Mouse (Mus musculus) Patski (cell line): ENCODE measurements around the gene Mecom. TPM values are rescaled to one million over a fixed set of nuclear protein-coding genes. Genes with fewer than 3 reads are reported as not detected.

Source experiments
- ATAC-seq: fragments of 100-300 bp; one replicate; pipeline ENCODE4 v1.8.0; 2021
- CTCF ChIA-PET: fragments of 350-600 bp; sonication (Branson Sonifier 250); formaldehyde crosslinking; loops from one replicate; lab custom pipeline; 2022; ENCODE audit warnings: inconsistent platforms; lab: Charles Lee
- POLR2A ChIA-PET: fragments of 350-600 bp; sonication (Branson Sonifier 250); formaldehyde crosslinking; loops from one replicate; lab custom pipeline; 2022; ENCODE audit warnings: antibody characterized with exemption, inconsistent platforms; lab: Charles Lee
- DNase-seq: peaks from one replicate; pipeline ENCODE4 v3.0.0-alpha.2; 2011; ENCODE audit warnings: low read depth, low spot score
- H3K27me3 ChIP-seq: fragments of 371-371 bp; one replicate; pipeline ENCODE4 v1.5.1; 2021
- CTCF ChIP-seq: fragments of 100-300 bp; IDR thresholded peaks from one replicate; pipeline ENCODE4 v1.5.1; 2021
- in situ Hi-C: fragments of 300-500 bp; cut with MboI; formaldehyde crosslinking; loops from 3 replicates; pipeline ENCODE4 v1.11.1; 2018; ENCODE audit warnings: low pct_unique_long_range_greater_than_20kb, mixed read lengths
- polyA plus RNA-seq: library from polyadenylated mRNA; unstranded; gene quantifications from one replicate; pipeline ENCODE4 v1.2.3, GENCODE M21; 2021

The Mecom gene
- polyA plus RNA-seq, 1 experiment from 2014 or later: 18.4 TPM

DNA sequence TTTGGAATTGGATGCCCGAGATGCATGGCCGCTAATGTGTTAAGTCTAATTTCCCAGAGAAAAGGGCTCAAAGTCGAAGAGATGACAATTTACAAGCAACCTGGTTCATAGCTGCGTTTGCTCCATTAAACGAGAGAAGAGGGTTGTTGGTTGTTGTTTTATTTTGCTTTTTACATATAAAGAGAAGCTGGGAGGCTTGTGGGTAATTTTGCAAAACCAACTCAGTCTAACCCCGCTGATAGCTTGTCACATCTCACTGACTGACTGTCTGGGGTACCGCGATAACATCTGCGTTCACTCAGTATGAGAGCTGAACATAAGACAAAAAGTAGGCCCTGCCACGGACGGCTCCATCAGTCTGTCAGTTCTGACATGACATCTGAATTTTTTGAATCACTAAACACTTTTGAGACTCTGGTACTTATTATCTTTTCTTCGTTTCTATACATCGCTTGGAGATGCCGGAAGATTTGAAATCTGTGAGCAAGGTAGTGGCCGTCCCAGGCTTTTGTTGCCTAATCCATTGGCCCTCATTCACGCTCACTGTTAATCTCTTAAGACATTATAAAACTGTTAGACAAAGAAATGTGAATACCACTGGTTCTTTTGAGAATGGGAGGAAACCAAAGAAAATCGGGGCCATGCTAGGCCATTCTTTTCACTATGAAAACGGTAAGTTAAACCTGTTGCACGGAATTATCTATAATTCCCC lies 327.0 kb downstream of the Mecom start:
- in situ Hi-C loops: no loop called here
- peaks cover 39% of the 10 kb centered on the region for H3K27me3 ChIP-seq
- no peak for TF ChIP-seq CTCF
- DNase-seq (no peak), ATAC-seq (no peak)
- ChIA-PET CTCF (interaction anchor here (1.0 kb wide), 1 partner anchor 15 kb away, joined by 3 read pairs; no protein-coding TSS in a partner anchor), POLR2A (no interaction called here)

DNA sequence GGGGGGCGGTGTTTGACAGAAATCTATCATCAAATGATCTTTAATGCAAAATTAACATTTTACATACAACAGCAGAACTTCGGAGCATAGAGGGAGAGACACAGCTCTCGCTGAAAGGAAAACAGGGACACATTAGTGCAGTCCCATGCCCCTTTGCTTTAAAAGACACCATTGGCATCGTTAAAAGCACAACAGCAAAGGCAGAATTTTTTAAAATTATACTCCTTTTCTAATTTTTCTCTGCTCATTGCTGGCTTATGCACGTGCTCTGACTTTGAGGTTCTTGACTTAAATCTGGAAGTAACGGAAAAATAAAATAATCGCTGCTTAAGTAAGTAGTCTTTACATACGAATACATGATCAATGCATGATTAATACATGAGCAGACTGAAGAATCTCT lies 327.9 kb downstream of the Mecom start:
- TF ChIP-seq CTCF: no peak
- in situ Hi-C loops: no loop called here
- ATAC-seq (no peak), DNase-seq (no peak)
- ChIA-PET CTCF (no interaction called here), POLR2A (interaction anchor here (0.6 kb wide), 3 partner anchors 33 to 348 kb away, joined by 3 to 6 read pairs (median 3); no protein-coding TSS in a partner anchor)
- peaks cover 39% of the 10 kb centered on the region for H3K27me3 ChIP-seq

DNA sequence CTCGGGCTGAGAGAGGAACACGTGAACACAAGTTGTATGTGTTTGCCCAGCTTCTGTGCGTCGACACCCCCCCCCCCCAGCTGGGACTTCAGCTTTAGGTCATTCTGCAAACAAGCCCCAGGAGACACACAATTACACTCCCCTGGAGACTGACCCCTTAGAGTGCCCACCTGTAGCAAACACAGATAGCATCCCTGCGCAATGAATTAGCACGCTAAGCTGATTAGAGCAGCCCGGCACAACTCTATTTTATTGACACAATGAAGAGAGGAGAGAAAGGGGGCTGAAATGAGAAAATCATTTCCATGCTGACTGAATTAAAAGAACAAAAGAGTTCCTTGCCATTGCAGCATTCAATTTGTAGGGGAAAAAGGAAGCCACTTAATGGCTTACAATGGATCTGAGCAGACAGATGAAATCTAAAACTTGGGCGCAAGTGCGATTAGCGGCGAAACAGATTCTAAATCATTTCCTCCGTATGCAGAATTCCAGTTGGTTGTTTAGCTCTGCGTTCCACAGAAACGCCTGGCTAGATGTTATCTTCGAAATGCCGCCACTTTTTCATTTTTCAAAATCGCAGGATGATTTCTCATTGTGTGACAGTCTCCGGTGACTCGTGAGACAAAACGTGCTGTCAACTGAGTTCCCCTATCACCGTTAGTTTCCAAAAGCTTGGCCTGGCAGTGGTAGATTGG lies 328.5 kb downstream of the Mecom start:
- CTCF ChIA-PET: interaction anchor here (1.2 kb wide), 1 partner anchor 14 kb away, joined by 3 read pairs; no protein-coding TSS in a partner anchor
- in situ Hi-C loops: no loop called here
- POLR2A ChIA-PET: interaction anchor here (0.6 kb wide), 1 partner anchor 104 kb away, joined by 3 read pairs; no protein-coding TSS in a partner anchor
- no peak for DNase-seq
- no peak for TF ChIP-seq CTCF
- peaks cover 42% of the 10 kb centered on the region for H3K27me3 ChIP-seq
- ATAC-seq: no peak

DNA sequence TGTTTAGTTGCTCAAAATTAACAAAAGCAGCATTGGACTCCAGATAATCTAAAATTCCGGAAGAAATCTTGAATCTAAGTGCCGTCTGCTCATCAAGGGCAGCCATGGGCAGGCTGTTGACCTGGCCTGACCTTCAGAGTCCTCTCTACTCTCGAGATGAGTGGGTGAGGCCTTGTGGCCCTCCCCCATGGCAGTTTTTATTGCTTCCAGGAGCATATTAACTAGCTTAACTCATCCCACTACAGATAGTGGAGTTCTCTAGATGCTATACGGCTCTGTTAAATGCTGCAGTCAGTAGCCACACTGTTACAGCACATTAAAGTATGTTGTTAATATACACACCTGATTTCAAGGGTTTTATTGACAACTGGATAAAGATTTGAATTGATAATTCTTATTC lies 333.2 kb downstream of the Mecom start:
- DNase-seq (no peak), ATAC-seq (no peak)
- peaks cover 22% of the 10 kb centered on the region for H3K27me3 ChIP-seq
- ChIA-PET CTCF (no interaction called here), POLR2A (no interaction called here)
- TF ChIP-seq CTCF: no peak
- in situ Hi-C loops: no loop called here

DNA sequence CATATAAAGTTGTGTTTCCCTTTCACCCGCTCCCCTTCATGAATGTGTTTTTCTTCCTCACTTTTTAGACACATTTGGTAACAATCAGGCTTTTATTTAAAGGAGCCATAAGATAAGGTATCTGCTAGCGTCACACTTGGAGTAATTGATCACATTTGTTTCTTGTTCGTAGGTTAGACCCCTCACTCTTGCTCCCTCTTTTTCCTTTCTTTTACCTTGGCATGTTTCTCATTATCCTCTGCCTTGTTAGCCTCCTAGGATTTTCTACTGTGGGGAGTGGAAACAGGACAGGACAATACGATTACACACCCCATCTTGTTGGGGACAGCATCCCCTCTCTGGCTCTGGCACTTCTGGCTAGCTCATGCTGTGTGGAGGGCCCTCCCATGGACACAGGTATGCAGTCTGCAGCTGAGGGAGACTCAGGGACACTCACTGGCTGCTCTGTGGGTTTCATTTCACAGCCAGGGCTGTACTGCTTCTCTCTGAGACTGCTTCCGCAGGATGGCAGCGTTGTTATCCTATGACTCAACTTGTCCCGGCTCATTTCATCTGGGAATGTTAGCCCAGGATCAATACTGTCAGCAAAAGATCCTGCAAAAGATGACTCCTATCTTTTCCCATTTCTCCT lies 334.2 kb downstream of the Mecom start:
- no peak for DNase-seq

DNA sequence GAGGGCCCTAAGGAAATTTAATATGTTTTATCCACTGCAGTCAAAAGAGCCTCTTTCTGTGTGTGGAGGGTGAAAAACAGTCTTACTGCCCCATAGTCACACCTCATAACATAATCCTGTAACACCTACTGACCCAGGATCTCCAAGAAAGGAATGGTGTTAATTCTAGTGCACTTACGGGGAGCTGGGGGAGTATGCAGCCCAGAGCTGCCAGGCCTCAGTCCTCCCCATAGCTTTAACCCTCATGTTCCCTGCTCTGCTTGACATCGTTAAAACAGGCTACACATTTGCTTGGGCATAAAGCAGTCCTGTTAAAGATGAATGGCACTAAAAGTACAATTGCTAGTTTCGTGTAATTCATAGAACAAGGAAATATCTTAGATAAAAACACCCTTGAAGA lies 335.0 kb downstream of the Mecom start:
- ATAC-seq (no peak), DNase-seq (no peak)
- peaks cover 17% of the 10 kb centered on the region for H3K27me3 ChIP-seq
- ChIA-PET POLR2A (interaction anchor here (0.7 kb wide), 1 partner anchor 331 kb away, joined by 4 read pairs; no protein-coding TSS in a partner anchor), CTCF (interaction anchor here (0.7 to 1.0 kb wide), 2 partner anchors 20 to 31 kb away, joined by 3 to 4 read pairs; no protein-coding TSS in a partner anchor)
- in situ Hi-C loops: no loop called here
- TF ChIP-seq CTCF: no peak

More for the DNA sequence above, 334.2 kb downstream of the Mecom start:
- CTCF ChIA-PET: no interaction called here
- in situ Hi-C loops: no loop called here
- H3K27me3 ChIP-seq: peaks cover 20% of the 10 kb centered on the region
- peak; percentile 74 for ATAC-seq
- TF ChIP-seq CTCF: no peak
- POLR2A ChIA-PET: no interaction called here

DNA sequence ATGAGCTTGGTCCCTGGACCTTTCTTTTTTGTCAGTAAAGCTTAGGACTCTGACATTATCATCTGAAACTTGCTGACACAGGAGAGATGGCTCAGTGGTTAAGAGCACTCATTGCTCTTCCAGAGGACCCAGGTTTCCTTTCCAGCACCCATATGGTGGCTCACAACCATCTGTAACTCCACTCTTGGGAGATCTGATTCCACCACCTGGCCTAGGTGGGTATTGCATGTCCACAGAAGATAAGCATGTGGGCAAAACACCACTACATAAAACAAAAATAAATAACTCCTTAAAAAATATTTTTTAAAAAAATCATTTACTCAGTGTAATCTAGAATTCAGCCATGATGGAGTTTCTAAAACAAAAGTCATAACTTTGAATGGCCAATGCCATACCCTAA lies 338.7 kb downstream of the Mecom start:
- TF ChIP-seq CTCF: peak; percentile 63
- ATAC-seq: no peak
- peaks cover 18% of the 10 kb centered on the region for H3K27me3 ChIP-seq
- CTCF ChIA-PET: interaction anchor here (0.9 to 1.5 kb wide), 2 partner anchors 194 to 341 kb away, joined by 3 to 4 read pairs; no protein-coding TSS in a partner anchor
- DNase-seq: no peak
- in situ Hi-C loops: no loop called here
- POLR2A ChIA-PET: interaction anchor here (0.6 kb wide), 1 partner anchor 194 kb away, joined by 4 read pairs; no protein-coding TSS in a partner anchor

DNA sequence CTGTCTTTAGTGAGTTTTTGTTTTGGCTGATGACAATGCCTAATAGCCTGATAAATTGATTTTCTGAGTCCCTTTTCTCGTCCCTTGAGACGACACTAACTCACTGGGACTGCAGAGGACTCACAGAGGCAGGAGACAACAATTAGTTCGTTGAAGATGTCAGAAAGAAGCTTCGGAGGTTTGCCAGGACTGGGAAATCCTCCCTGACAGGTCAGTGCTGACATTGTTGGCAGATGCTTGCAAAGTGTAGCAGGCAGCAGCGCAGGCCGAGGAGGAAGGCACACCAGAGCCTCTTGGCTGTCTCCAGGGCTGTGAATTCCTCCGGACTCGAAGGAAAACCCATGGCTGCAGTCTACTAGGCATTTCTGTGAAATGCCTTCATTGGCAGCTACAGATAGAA lies 339.9 kb downstream of the Mecom start:
- TF ChIP-seq CTCF: no peak
- in situ Hi-C loops: no loop called here
- no peak for DNase-seq
- CTCF ChIA-PET: interaction anchor here (1.5 kb wide), 1 partner anchor 342 kb away, joined by 3 read pairs; no protein-coding TSS in a partner anchor
- ATAC-seq: no peak
- peaks cover 18% of the 10 kb centered on the region for H3K27me3 ChIP-seq
- POLR2A ChIA-PET: no interaction called here

DNA sequence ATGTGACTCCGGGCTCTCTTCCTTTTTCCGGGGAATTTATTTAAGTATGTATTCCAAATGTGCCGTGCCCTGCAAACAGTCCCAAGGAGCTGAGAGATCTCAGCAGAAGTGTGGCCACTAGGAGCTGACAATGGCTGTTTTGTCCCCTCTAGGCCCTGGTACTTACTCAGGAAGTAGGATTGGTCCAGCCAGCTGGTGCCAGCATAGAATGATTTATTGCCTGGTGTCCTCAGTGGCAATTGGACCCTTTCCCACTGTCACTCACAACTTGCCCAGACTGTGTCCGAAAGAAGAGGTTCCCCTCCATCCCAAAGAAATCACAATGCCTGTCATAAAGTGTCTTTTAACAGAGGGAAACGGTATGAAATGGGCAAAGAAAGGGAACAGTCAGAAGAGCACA lies 340.4 kb downstream of the Mecom start:
- DNase-seq (no peak), ATAC-seq (no peak)
- in situ Hi-C loops: no loop called here
- ChIA-PET POLR2A (no interaction called here), CTCF (no interaction called here)
- H3K27me3 ChIP-seq: peaks cover 22% of the 10 kb centered on the region
- TF ChIP-seq CTCF: no peak

DNA sequence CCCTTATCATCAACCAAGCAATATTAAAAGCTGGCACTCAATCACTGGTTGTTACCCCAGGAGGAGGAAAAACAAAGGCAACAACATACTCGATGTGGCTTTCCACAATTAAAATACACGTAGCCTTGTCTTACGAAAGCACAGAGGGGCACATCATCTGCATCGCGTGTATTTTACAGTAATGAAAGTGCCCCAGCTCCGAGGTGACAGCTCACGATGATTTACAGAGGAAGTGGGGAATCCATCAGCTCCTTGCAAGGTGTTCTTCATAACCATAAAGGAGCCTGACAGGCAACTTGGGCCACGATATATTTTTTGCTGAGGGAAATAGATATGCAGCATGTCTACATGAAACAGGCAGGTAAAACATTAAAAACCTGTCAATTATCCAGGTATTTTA lies 341.7 kb downstream of the Mecom start:
- CTCF ChIA-PET: no interaction called here
- no peak for TF ChIP-seq CTCF
- peaks cover 35% of the 10 kb centered on the region for H3K27me3 ChIP-seq
- no peak for ATAC-seq
- in situ Hi-C loops: no loop called here
- no peak for DNase-seq
- POLR2A ChIA-PET: no interaction called here
